Mouse (Mus musculus): ENCODE measurements at regions not wholly inside any gene's neighbourhood (a gene's known extent, or its start where the extent isn't known, plus 50 kb on each side); places are given as distances from the start of the nearest gene placed in this dataset.

DNA sequence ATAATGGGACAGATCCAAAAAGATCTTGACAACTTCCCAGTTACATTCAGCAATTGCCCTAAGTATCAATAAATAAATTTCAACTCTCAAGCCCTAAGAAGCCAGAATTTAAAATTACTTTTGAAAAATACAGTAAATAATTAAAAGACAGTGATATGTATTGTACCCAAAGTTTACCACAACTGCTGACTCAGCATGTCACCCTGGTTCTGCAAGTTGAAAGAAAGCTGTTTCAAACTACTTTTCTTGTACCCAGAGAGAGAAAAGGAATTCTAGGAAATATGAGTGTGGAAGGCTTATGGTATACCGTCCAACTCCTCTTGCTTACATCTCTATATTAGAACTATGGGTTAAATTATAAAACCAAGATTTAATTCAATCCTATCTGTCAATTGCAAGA, 248.9 kb upstream of the Slc7a11 start:
- H3K9ac ChIP-seq (ENCODE audit: insufficient read depth, low read depth, low read length, poor library complexity, severe bottlenecking) = no peak overlapping the region
- no peak overlapping the region for H3K4me3 ChIP-seq (ENCODE audit: insufficient read depth in 1 of 2, low read depth in 1 of 2, low read length in 2 of 2, poor library complexity in 1 of 2, severe bottlenecking in 1 of 2)
- DNase-seq (ENCODE audit: low read depth, low spot score) = no peak
- in situ Hi-C loops (cut with MboI; ENCODE audit: low sequenced_read_pairs in 2 of 2, unreplicated experiment in 2 of 2) = no loop called here
- TF ChIP-seq HCFC1 (IDR thresholded peaks at IDR 0.05; ENCODE audit: borderline replicate concordance, insufficient read depth, low read length) (no peak), MAFK (IDR thresholded peaks at IDR 0.05; ENCODE audit: insufficient read depth, low read depth, low read length) (peak; percentile 85)
- H3K9me3 ChIP-seq (ENCODE audit: control insufficient read depth, insufficient read depth, low read depth, low read length) = no peaks in the 10 kb centered on the region
- H3K4me1 ChIP-seq (ENCODE audit: control insufficient read depth in 2 of 2, insufficient read depth in 2 of 2, low read length in 2 of 2, poor library complexity in 1 of 2) = no peaks in the 10 kb centered on the region
- no peaks in the 10 kb centered on the region for H3K36me3 ChIP-seq (ENCODE audit: control insufficient read depth, insufficient read depth, low read length, poor library complexity, severe bottlenecking)
- no peak overlapping the region for H3K27ac ChIP-seq (ENCODE audit: insufficient read depth, low read depth, low read length, poor library complexity, severe bottlenecking)

GRCm38 (mm10) chr3:50690750-50691149, 247.3 kb upstream of the Slc7a11 start:
- no peak overlapping the region for H3K4me3 ChIP-seq (ENCODE audit: insufficient read depth in 1 of 2, low read depth in 1 of 2, low read length in 2 of 2, poor library complexity in 1 of 2, severe bottlenecking in 1 of 2)
- no peak overlapping the region for H3K9ac ChIP-seq (ENCODE audit: insufficient read depth, low read depth, low read length, poor library complexity, severe bottlenecking)
- H3K36me3 ChIP-seq (ENCODE audit: control insufficient read depth, insufficient read depth, low read length, poor library complexity, severe bottlenecking) = no peaks in the 10 kb centered on the region
- no peak overlapping the region for H3K27ac ChIP-seq (ENCODE audit: insufficient read depth, low read depth, low read length, poor library complexity, severe bottlenecking)
- in situ Hi-C loops (cut with MboI; ENCODE audit: low sequenced_read_pairs in 2 of 2, unreplicated experiment in 2 of 2) = no loop called here
- H3K4me1 ChIP-seq (ENCODE audit: control insufficient read depth in 2 of 2, insufficient read depth in 2 of 2, low read length in 2 of 2, poor library complexity in 1 of 2) = no peaks in the 10 kb centered on the region
- no peaks in the 10 kb centered on the region for H3K9me3 ChIP-seq (ENCODE audit: control insufficient read depth, insufficient read depth, low read depth, low read length)
- no peak for TF ChIP-seq MAFK (IDR thresholded peaks at IDR 0.05; ENCODE audit: insufficient read depth, low read depth, low read length)
- no peak for TF ChIP-seq ZNF384 (IDR thresholded peaks at IDR 0.05; ENCODE audit: low read depth, low read length)
- no peak for TF ChIP-seq HCFC1 (IDR thresholded peaks at IDR 0.05; ENCODE audit: borderline replicate concordance, insufficient read depth, low read length)
- TF ChIP-seq ZC3H11A (IDR thresholded peaks at IDR 0.05; ENCODE audit: borderline replicate concordance, low read depth, low read length) = no peak
- DNase-seq (ENCODE audit: low read depth, low spot score) = no peak

DNA sequence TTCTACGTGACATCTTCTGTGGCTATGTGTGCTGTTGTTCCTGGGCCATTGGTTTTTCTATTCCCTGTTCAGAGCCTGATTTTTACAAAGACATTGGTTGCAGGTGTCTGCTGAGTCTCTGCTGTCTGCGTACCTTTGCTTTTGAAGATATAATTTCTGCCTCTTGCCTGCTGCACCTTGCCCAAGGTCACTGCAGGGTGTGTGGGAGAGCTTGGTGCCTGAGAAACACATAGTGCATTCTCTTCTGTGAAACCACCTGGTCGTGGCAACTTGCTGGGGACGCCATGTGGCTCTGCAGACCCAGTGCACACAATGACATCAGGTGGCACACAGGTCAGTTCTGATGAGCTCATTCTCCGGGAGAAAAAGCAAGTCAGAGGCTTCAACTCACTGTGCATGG, 246.0 kb upstream of the Slc7a11 start:
- H3K27ac ChIP-seq (ENCODE audit: insufficient read depth, low read depth, low read length, poor library complexity, severe bottlenecking) = no peak overlapping the region
- no peak overlapping the region for H3K4me3 ChIP-seq (ENCODE audit: insufficient read depth in 1 of 2, low read depth in 1 of 2, low read length in 2 of 2, poor library complexity in 1 of 2, severe bottlenecking in 1 of 2)
- in situ Hi-C loops (cut with MboI; ENCODE audit: low sequenced_read_pairs in 2 of 2, unreplicated experiment in 2 of 2) = no loop called here
- H3K36me3 ChIP-seq (ENCODE audit: control insufficient read depth, insufficient read depth, low read length, poor library complexity, severe bottlenecking) = no peaks in the 10 kb centered on the region
- no peaks in the 10 kb centered on the region for H3K4me1 ChIP-seq (ENCODE audit: control insufficient read depth in 2 of 2, insufficient read depth in 2 of 2, low read length in 2 of 2, poor library complexity in 1 of 2)
- TF ChIP-seq ZC3H11A (IDR thresholded peaks at IDR 0.05; ENCODE audit: borderline replicate concordance, low read depth, low read length) (no peak), CHD2 (IDR thresholded peaks at IDR 0.05; ENCODE audit: low read depth, low read length) (no peak), HCFC1 (IDR thresholded peaks at IDR 0.05; ENCODE audit: borderline replicate concordance, insufficient read depth, low read length) (no peak), ZNF384 (IDR thresholded peaks at IDR 0.05; ENCODE audit: low read depth, low read length) (no peak), MAFK (IDR thresholded peaks at IDR 0.05; ENCODE audit: insufficient read depth, low read depth, low read length) (no peak)
- H3K9ac ChIP-seq (ENCODE audit: insufficient read depth, low read depth, low read length, poor library complexity, severe bottlenecking) = no peak overlapping the region
- no peaks in the 10 kb centered on the region for H3K9me3 ChIP-seq (ENCODE audit: control insufficient read depth, insufficient read depth, low read depth, low read length)
- no peak for DNase-seq (ENCODE audit: low read depth, low spot score)

DNA sequence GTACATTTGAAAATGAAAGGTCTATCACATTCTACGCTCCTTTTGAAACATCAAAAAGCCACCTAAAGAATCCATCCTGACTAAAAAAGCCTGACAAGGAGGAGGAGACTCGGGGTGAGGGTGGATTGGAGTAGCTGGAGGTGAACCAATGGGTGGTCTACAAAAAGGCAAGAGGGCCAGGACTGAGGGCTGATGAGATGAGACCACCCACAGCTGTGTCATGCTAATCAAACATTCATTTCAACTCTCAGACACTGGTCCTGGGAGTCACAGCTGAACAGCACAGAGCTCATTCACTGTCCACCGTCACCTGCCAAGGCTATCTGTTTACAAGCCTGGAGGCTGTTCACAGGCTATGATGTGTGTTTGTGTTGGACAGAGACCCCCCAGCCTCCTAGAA, 244.3 kb upstream of the Slc7a11 start:
- Histone ChIP-seq H3K4me3 (ENCODE audit: insufficient read depth in 1 of 2, low read depth in 1 of 2, low read length in 2 of 2, poor library complexity in 1 of 2, severe bottlenecking in 1 of 2) (no peak overlapping the region), H3K4me1 (ENCODE audit: control insufficient read depth in 2 of 2, insufficient read depth in 2 of 2, low read length in 2 of 2, poor library complexity in 1 of 2) (no peaks in the 10 kb centered on the region), H3K9ac (ENCODE audit: insufficient read depth, low read depth, low read length, poor library complexity, severe bottlenecking) (no peak overlapping the region), H3K27ac (ENCODE audit: insufficient read depth, low read depth, low read length, poor library complexity, severe bottlenecking) (no peak overlapping the region), H3K9me3 (ENCODE audit: control insufficient read depth, insufficient read depth, low read depth, low read length) (no peaks in the 10 kb centered on the region), H3K36me3 (ENCODE audit: control insufficient read depth, insufficient read depth, low read length, poor library complexity, severe bottlenecking) (no peaks in the 10 kb centered on the region)
- TF ChIP-seq ZC3H11A (IDR thresholded peaks at IDR 0.05; ENCODE audit: borderline replicate concordance, low read depth, low read length) = no peak
- TF ChIP-seq CHD2 (IDR thresholded peaks at IDR 0.05; ENCODE audit: low read depth, low read length) = no peak
- TF ChIP-seq HCFC1 (IDR thresholded peaks at IDR 0.05; ENCODE audit: borderline replicate concordance, insufficient read depth, low read length) = no peak
- no peak for TF ChIP-seq MAFK (IDR thresholded peaks at IDR 0.05; ENCODE audit: insufficient read depth, low read depth, low read length)
- in situ Hi-C loops (cut with MboI; ENCODE audit: low sequenced_read_pairs in 2 of 2, unreplicated experiment in 2 of 2) = no loop called here
- no peak for DNase-seq (ENCODE audit: low read depth, low spot score)

- Histone ChIP-seq H3K27ac (ENCODE audit: insufficient read depth, low read depth, low read length, poor library complexity, severe bottlenecking) (no peak overlapping the region), H3K4me3 (ENCODE audit: insufficient read depth in 1 of 2, low read depth in 1 of 2, low read length in 2 of 2, poor library complexity in 1 of 2, severe bottlenecking in 1 of 2) (no peak overlapping the region), H3K4me1 (ENCODE audit: control insufficient read depth in 2 of 2, insufficient read depth in 2 of 2, low read length in 2 of 2, poor library complexity in 1 of 2) (no peaks in the 10 kb centered on the region), H3K36me3 (ENCODE audit: control insufficient read depth, insufficient read depth, low read length, poor library complexity, severe bottlenecking) (no peaks in the 10 kb centered on the region), H3K9ac (ENCODE audit: insufficient read depth, low read depth, low read length, poor library complexity, severe bottlenecking) (no peak overlapping the region), H3K9me3 (ENCODE audit: control insufficient read depth, insufficient read depth, low read depth, low read length) (no peaks in the 10 kb centered on the region)
- in situ Hi-C loops (cut with MboI; ENCODE audit: low sequenced_read_pairs in 2 of 2, unreplicated experiment in 2 of 2) = no loop called here
- TF ChIP-seq ZNF384 (IDR thresholded peaks at IDR 0.05; ENCODE audit: low read depth, low read length) (no peak), ZC3H11A (IDR thresholded peaks at IDR 0.05; ENCODE audit: borderline replicate concordance, low read depth, low read length) (no peak), HCFC1 (IDR thresholded peaks at IDR 0.05; ENCODE audit: borderline replicate concordance, insufficient read depth, low read length) (no peak), MAFK (IDR thresholded peaks at IDR 0.05; ENCODE audit: insufficient read depth, low read depth, low read length) (no peak), CHD2 (IDR thresholded peaks at IDR 0.05; ENCODE audit: low read depth, low read length) (no peak)
- DNase-seq (ENCODE audit: low read depth, low spot score) = no peak
These were observed 235.2 kb upstream of the Slc7a11 start for GRCm38 (mm10) chr3:50678611-50678988.

Measured in ES-E14 (cell line).